Mouse (Mus musculus) MEL (cell line): ENCODE measurements around the gene BC051665.

Experiments used
- CTCF ChIP-seq, 3 experiments: IDR thresholded peaks in 2 of 3; conservative IDR thresholded peaks in 1 of 3; 2 replicates each; pipeline ENCODE4 v1.5.1; 2011 to 2012; ENCODE audit warnings: low read length in 3 of 3, low read depth in 2 of 3, mild to moderate bottlenecking in 2 of 3, improper control_type of control experiment in 1 of 3, inconsistent platforms in 1 of 3, mixed read lengths in 1 of 3, moderate library complexity in 1 of 3; ENCODE audit not compliant: control insufficient read depth in 1 of 3, insufficient read depth in 1 of 3, poor library complexity in 1 of 3, severe bottlenecking in 1 of 3
- MEF2A ChIP-seq: IDR thresholded peaks from 2 replicates; pipeline ENCODE4 v1.6.1; 2014; ENCODE audit warnings: low read depth, mild to moderate bottlenecking, inconsistent platforms, low read length, improper control_type of control experiment; ENCODE audit not compliant: poor library complexity, insufficient replicate concordance, severe bottlenecking; ENCODE audit errors: extremely low read depth
- RCOR1 ChIP-seq: IDR thresholded peaks from 2 replicates; pipeline ENCODE4 v1.6.1; 2012; ENCODE audit warnings: low read depth, mild to moderate bottlenecking, inconsistent platforms, low read length, improper control_type of control experiment
- UBTF ChIP-seq: IDR thresholded peaks from 2 replicates; pipeline ENCODE4 v1.6.1; 2012; ENCODE audit warnings: low read depth, mild to moderate bottlenecking, inconsistent platforms, low read length, improper control_type of control experiment, moderate library complexity, borderline replicate concordance; ENCODE audit not compliant: insufficient read depth

DNA sequence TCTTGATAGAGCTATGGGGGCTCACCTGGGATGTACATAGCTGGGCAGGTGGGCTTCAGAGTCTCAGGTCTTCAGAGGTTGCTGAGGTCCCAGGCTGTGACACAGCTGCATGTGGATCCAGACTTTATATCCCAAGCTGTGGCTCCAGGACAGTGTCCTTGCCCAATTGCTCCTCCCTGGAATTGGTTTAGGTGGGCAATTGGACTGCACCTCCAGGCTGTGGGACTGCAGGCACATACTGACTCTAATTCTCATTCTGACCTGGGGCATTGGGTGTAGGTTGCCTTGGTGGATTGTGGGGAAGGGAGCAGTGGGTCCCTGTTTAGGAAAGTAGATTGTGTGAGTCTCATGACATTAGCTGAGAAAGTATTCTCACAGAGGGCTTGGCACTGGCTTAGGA, at the start of gene BC051665:
- TF ChIP-seq CTCF (IDR thresholded peaks at IDR 0.05 in 2 of 3, conservative IDR thresholded peaks at IDR 0.05 in 1 of 3; ENCODE audit: control insufficient read depth in 1 of 3, insufficient read depth in 1 of 3, low read depth in 2 of 3, low read length in 3 of 3, poor library complexity in 1 of 3, severe bottlenecking in 1 of 3), result no peak
- TF ChIP-seq MEF2A, result no peak
- no peak for TF ChIP-seq RCOR1
- TF ChIP-seq UBTF, result no peak
